Mouse (Mus musculus) duodenum, adult 2 months (tissue): ENCODE data around the gene Fam81b. TPM values are rescaled to one million over a fixed set of nuclear protein-coding genes. Genes with fewer than 3 reads are reported as not detected.

Experiments
- polyA plus RNA-seq: library from polyadenylated mRNA; depleted of rRNA; stranded (reverse); fragments of >200 nt; gene quantifications from 2 replicates; pipeline ENCODE4 v1.2.3, GENCODE M21; 2012; ENCODE audit warnings: low replicate concordance; rRNA removed

Fam81b gene
- polyA plus RNA-seq: not detected in 2 replicates

DNA sequence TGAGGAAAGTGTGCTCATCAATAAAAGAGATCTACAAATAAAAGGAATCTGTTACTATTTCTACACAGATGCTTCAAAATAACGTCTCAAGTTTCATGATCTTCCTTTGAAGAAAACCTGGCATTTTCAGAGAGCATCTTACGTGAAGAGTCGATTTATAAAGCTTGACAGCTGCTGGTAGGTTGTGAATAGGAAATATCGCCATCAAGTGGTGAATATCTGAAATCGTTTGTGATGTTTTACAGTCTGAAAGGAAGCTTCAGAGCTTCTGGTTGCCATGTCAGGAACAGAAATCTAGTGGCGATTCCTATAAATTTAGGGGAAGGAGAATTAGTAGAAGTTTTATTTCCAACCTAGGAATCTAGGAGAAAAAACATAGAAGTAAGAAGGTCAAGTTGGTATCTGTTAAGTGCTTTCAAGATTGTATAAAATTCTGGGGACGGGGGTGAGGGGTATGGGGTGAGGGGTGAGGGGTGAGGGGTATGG, at the start of gene Fam81b:
Gene Fam81b (minus strand): TSS at position 436 of the 486 bp plus-strand sequence.

Other genes starting within 250 kb of the Fam81b start
- gene Gpr150, start 248.1 kb downstream of the Fam81b start, polyA plus RNA-seq: 0.11 TPM in 1 of 2 replicates, not detected in the other
- 0.76 and 1.5 TPM in 2 replicates for gene Arsk, start 206.4 kb downstream of the Fam81b start, polyA plus RNA-seq
- gene Ttc37, start 206.3 kb downstream of the Fam81b start, polyA plus RNA-seq: 2.6 and 5.2 TPM in 2 replicates
- gene Mctp1, start 79.5 kb upstream of the Fam81b start, polyA plus RNA-seq: 0.12 and 0.15 TPM in 2 replicates